Mouse (Mus musculus): ENCODE results near the gene Mlx.
"Not testable (repeated sequence)": the region's sequence is repeated elsewhere in the genome, so short reads cannot be mapped to it uniquely, and the experiment has no call there.

The Mlx gene

GRCm38 (mm10) chr11:101109351-101109750 lies 22.3 kb downstream of the Mlx start:
- DNase-seq, result no peak

GRCm38 (mm10) chr11:101110708-101111107 lies 23.6 kb downstream of the Mlx start:
- DNase-seq, result no peak

- no peak for DNase-seq
Observed at GRCm38 (mm10) chr11:101111178-101111577, 24.1 kb downstream of the Mlx start.

- DNase-seq, result no peak
Observed at GRCm38 (mm10) chr11:101112186-101112585, 25.1 kb downstream of the Mlx start.

- DNase-seq, result no peak
Observed at GRCm38 (mm10) chr11:101115564-101115963, 28.5 kb downstream of the Mlx start.

GRCm38 (mm10) chr11:101118105-101118504 lies 31.0 kb downstream of the Mlx start:
- DNase-seq, result no peak

- DNase-seq, result no peak
Observed at GRCm38 (mm10) chr11:101119131-101119760, 32.2 kb downstream of the Mlx start.

- DNase-seq, result peak; percentile 98
Observed at GRCm38 (mm10) chr11:101119761-101120544, 32.9 kb downstream of the Mlx start, which contains the start of the genes Retreg3 and Tubg1. TSS of gene Retreg3 (minus strand) at chr11:101119893. TSS of gene Tubg1 (plus strand) at chr11:101119938.

GRCm38 (mm10) chr11:101120545-101121188 lies 33.6 kb downstream of the Mlx start:
- DNase-seq, result no peak

- DNase-seq, result not testable (repeated sequence)
Observed at GRCm38 (mm10) chr11:101124494-101124893, 37.4 kb downstream of the Mlx start.

GRCm38 (mm10) chr11:101125008-101125407 lies 37.9 kb downstream of the Mlx start:
- not testable (repeated sequence) for DNase-seq

- DNase-seq, result no peak
Observed at GRCm38 (mm10) chr11:101127075-101127474, 40.0 kb downstream of the Mlx start.

- no peak for DNase-seq
Observed at GRCm38 (mm10) chr11:101128996-101129577, 42.0 kb downstream of the Mlx start.

GRCm38 (mm10) chr11:101130056-101130756 lies 43.1 kb downstream of the Mlx start:
- DNase-seq, result no peak

- no peak for DNase-seq
Observed at GRCm38 (mm10) chr11:101131187-101131586, 44.1 kb downstream of the Mlx start.

- DNase-seq, result no peak
Observed at GRCm38 (mm10) chr11:101131701-101132100, 44.6 kb downstream of the Mlx start.

GRCm38 (mm10) chr11:101133037-101133436 lies 46.0 kb downstream of the Mlx start:
- no peak for DNase-seq

- DNase-seq, result no peak
Observed at GRCm38 (mm10) chr11:101134217-101134865, 47.3 kb downstream of the Mlx start.

GRCm38 (mm10) chr11:101137000-101137399 lies 49.9 kb downstream of the Mlx start:
- no peak for DNase-seq

- DNase-seq, result no peak
Observed at GRCm38 (mm10) chr11:101138536-101139181, 51.6 kb downstream of the Mlx start.

- DNase-seq, result no peak
Observed at GRCm38 (mm10) chr11:101140164-101140819, 53.2 kb downstream of the Mlx start.
